Mouse (Mus musculus) 3T3-L1 (cell line): ENCODE results near the gene Mettl11b.
A peak's percentile ranks its signal among the peaks of the same experiment; 100 is the strongest.
"Not testable (repeated sequence)": the region's sequence is repeated elsewhere in the genome, so short reads cannot be mapped to it uniquely, and the experiment has no call there.

Experiments used
- DNase-seq: peaks from one replicate; pipeline ENCODE4 v3.0.0-alpha.2; 2015; ENCODE audit warnings: low read depth, low spot score

Gene Mettl11b

GRCm38 (mm10) chr1:163725106-163725759 is at the start of gene Mettl11b:
TSS of gene Mettl11b (minus strand) at chr1:163725232.
- no peak for DNase-seq

- DNase-seq, result no peak
These were observed 32.6 kb upstream of the Mettl11b start for GRCm38 (mm10) chr1:163757462-163758207.

- DNase-seq, result no peak
These were observed 26.4 kb upstream of the Mettl11b start for GRCm38 (mm10) chr1:163751360-163751992.

- DNase-seq, result no peak
These were observed 12.2 kb upstream of the Mettl11b start for GRCm38 (mm10) chr1:163737239-163737533.

- no peak for DNase-seq
These were observed 11.6 kb upstream of the Mettl11b start for GRCm38 (mm10) chr1:163736441-163737238.

GRCm38 (mm10) chr1:163731166-163731565 is 6.1 kb upstream of the Mettl11b start:
- not testable (repeated sequence) for DNase-seq

GRCm38 (mm10) chr1:163723913-163724312 is 1.1 kb downstream of the Mettl11b start:
- no peak for DNase-seq

- peak; percentile 60 for DNase-seq
These were observed 16.4 kb downstream of the Mettl11b start for GRCm38 (mm10) chr1:163708618-163709017.

GRCm38 (mm10) chr1:163700571-163700970 is 24.5 kb downstream of the Mettl11b start:
- no peak for DNase-seq

GRCm38 (mm10) chr1:163699702-163700101 is 25.3 kb downstream of the Mettl11b start:
- DNase-seq, result no peak

- no peak for DNase-seq
These were observed 33.2 kb downstream of the Mettl11b start for GRCm38 (mm10) chr1:163691860-163692259.

GRCm38 (mm10) chr1:163682935-163683430 is 42.0 kb downstream of the Mettl11b start:
- no peak for DNase-seq

GRCm38 (mm10) chr1:163682127-163682526 is 42.9 kb downstream of the Mettl11b start:
- DNase-seq, result no peak

- no peak for DNase-seq
These were observed 52.2 kb downstream of the Mettl11b start for GRCm38 (mm10) chr1:163672866-163673265.

- DNase-seq, result no peak
These were observed 53.7 kb downstream of the Mettl11b start for GRCm38 (mm10) chr1:163671326-163671725.

GRCm38 (mm10) chr1:163670702-163671101 is 54.3 kb downstream of the Mettl11b start:
- peak; percentile 30 for DNase-seq

GRCm38 (mm10) chr1:163669936-163670335 is 55.1 kb downstream of the Mettl11b start:
- DNase-seq, result no peak

- DNase-seq, result no peak
These were observed 62.6 kb downstream of the Mettl11b start for GRCm38 (mm10) chr1:163662416-163662815.

- no peak for DNase-seq
These were observed 66.5 kb downstream of the Mettl11b start for GRCm38 (mm10) chr1:163658535-163658928.

GRCm38 (mm10) chr1:163657766-163658534 is 67.1 kb downstream of the Mettl11b start:
- DNase-seq, result peak; percentile 52

- peak; percentile 75 for DNase-seq
These were observed 68.0 kb downstream of the Mettl11b start for GRCm38 (mm10) chr1:163657056-163657455.
